Mouse (Mus musculus) small intestine, adult 2 months (tissue): Measurements from ENCODE around the gene Tshr.

ENCODE experiments used
- CTCF ChIP-seq: fragments of 200-500 bp; IDR thresholded peaks from 2 replicates; pipeline ENCODE4 v1.5.1; 2012; ENCODE audit warnings: low read depth, mild to moderate bottlenecking, control low read depth, inconsistent platforms, low read length, moderate library complexity, mixed read lengths; ENCODE audit not compliant: insufficient replicate concordance, insufficient read length; ENCODE audit errors: extremely low read depth
- POLR2A ChIP-seq: fragments of 200-500 bp; IDR thresholded peaks from 2 replicates; pipeline ENCODE4 v1.6.1; 2012; ENCODE audit warnings: low read depth, mild to moderate bottlenecking, control low read depth, inconsistent platforms, low read length, moderate library complexity

GRCm38 (mm10) chr12:91488406-91488805 lies 104.0 kb downstream of the Tshr start:
- TF ChIP-seq POLR2A (no peak), CTCF (no peak)
